Mouse (Mus musculus): ENCODE results near the gene Zdhhc7.

GRCm38 (mm10) chr8:120079361-120079760 lies 21.9 kb downstream of the Zdhhc7 start:
- TF ChIP-seq EP300 (IDR thresholded peaks at IDR 0.05; ENCODE audit: low read depth) (no peak), CTCF (IDR thresholded peaks at IDR 0.05; ENCODE audit: low read depth) (no peak)

All from liver, postnatal 0 days (tissue).